Mouse (Mus musculus) heart, embryonic 11.5 days (tissue): ENCODE measurements around the gene Lhpp. TPM values are rescaled to one million over a fixed set of nuclear protein-coding genes. Genes with fewer than 3 reads are reported as not detected.
A peak's percentile ranks its signal among the peaks of the same experiment; 100 is the strongest.

ENCODE experiments used
- ATAC-seq: fragments of 200-750 bp; cut with Nextera tagmentation; replicated peaks from 2 replicates; pipeline ENCODE4 v1.8.0; 2017; ENCODE audit warnings: moderate library complexity; ENCODE audit not compliant: insufficient number of reproducible peaks, low FRiP score, low TSS enrichment
- H3K27ac ChIP-seq: fragments of 300-500 bp; sonication (generic); 2 replicates; pipeline ENCODE4 v1.5.1; 2014; ENCODE audit warnings: mild to moderate bottlenecking, low read depth, low read length
- H3K27me3 ChIP-seq: fragments of 300-500 bp; sonication (generic); 2 replicates; pipeline ENCODE4 v1.6.1; 2014; ENCODE audit warnings: mild to moderate bottlenecking, low read length, mixed read lengths; ENCODE audit not compliant: control insufficient read depth, insufficient read depth
- H3K36me3 ChIP-seq: fragments of 300-500 bp; sonication (generic); 2 replicates; pipeline ENCODE4 v1.6.1; 2014; ENCODE audit warnings: mild to moderate bottlenecking, low read length, moderate library complexity, mixed read lengths; ENCODE audit not compliant: control insufficient read depth, insufficient read depth
- H3K4me1 ChIP-seq: fragments of 300-500 bp; sonication (generic); 2 replicates; pipeline ENCODE4 v1.6.1; 2014; ENCODE audit warnings: low read length; ENCODE audit not compliant: control insufficient read depth, insufficient read depth
- H3K4me2 ChIP-seq: fragments of 300-500 bp; sonication (generic); 2 replicates; pipeline ENCODE4 v1.6.1; 2014; ENCODE audit warnings: mild to moderate bottlenecking, moderate library complexity
- H3K4me3 ChIP-seq: fragments of 300-500 bp; sonication (generic); 2 replicates; pipeline ENCODE4 v1.5.1; 2014; ENCODE audit warnings: low read depth, low read length
- H3K9ac ChIP-seq: fragments of 300-500 bp; sonication (generic); 2 replicates; pipeline ENCODE4 v1.6.1; 2014; ENCODE audit warnings: mild to moderate bottlenecking, low read depth, low read length, moderate library complexity
- H3K9me3 ChIP-seq: fragments of 300-500 bp; sonication (generic); replicated peaks from 2 replicates; pipeline ENCODE4 v1.6.1; 2016; ENCODE audit warnings: low read length; ENCODE audit not compliant: control insufficient read depth
- WGBS: fragments of 180-500 bp; shearing (Covaris S2); extraction: QIAGEN DNeasy Blood & Tissue Kit; methylation state at CpG from one replicate; pipeline ENCODE4 v1.1.7; 2014; ENCODE audit not compliant: insufficient replicate concordance; 5-methylcytosine and 5-hydroxymethylcytosine counted together
- polyA plus RNA-seq: library from polyadenylated mRNA; unstranded; fragments of >200 nt; fragmentation: Nextera tagmentation; extraction: Ambion mirVana; gene quantifications from 2 replicates; pipeline ENCODE4 v1.2.1, GENCODE M21; 2014

The Lhpp gene
- polyA plus RNA-seq, 1 experiment from 2014 or later = 21.9 TPM

- Histone ChIP-seq H3K9me3 (no peaks in the 10 kb centered on the region), H3K4me3 (peak overlapping the region; percentile 77), H3K9ac (peak overlapping the region; percentile 85), H3K27me3 (0 out of 2 replicates have a peak, but pooled peaks cover 2% of the 10 kb centered on the region), H3K27ac (peak overlapping the region; percentile 93), H3K4me2 (peak overlapping the region; percentile 79), H3K4me1 (peaks cover 9% of the 10 kb centered on the region), H3K36me3 (no peaks in the 10 kb centered on the region)
- peak; percentile 82 for ATAC-seq
- under 1% methylated on average over 13 of the region's 13 CpGs for WGBS
Observed at GRCm38 (mm10) chr7:132575623-132576022, 34.8 kb upstream of the Lhpp start.

DNA sequence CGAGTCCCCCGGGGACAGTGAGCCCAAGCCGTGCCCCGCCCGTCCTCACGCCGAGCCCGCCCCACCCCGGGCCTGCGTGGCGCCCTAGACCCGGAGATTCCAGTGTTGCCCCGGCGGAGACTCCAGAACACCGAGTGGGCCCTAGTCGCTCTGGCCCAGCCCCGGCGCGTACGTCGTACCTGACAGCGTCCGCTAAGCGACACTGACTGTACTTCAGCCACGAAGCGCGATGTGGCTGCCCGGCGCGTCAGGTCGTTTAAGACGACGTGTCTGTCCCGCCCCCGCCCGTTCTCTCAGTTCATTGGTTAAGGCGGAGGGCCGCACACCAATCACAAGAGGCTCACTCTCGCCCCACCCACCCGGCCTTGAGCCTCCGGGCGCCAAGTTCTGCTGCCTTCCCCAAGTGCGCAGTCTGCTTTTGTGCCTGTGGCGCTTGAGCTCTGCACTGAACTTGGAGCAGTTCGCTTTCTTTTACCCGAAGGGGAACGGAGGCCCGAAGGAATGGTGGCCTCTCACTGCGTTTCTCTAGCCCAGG lies 34.3 kb upstream of the Lhpp start, which contains the start of gene Oat:
Gene Oat, minus strand, starts transcription at position 283 of the 535 bp plus-strand sequence.
- Histone ChIP-seq H3K4me2 (peak within 1 kb of the TSS; percentile 79), H3K36me3 (no peaks in the 10 kb centered on the region), H3K9me3 (no peaks in the 10 kb centered on the region), H3K27me3 (0 out of 2 replicates have a peak, but pooled peaks cover 2% of the 10 kb centered on the region), H3K4me1 (peaks cover 9% of the 10 kb centered on the region), H3K27ac (peak within 1 kb of the TSS; percentile 93), H3K4me3 (peak within 1 kb of the TSS; percentile 77), H3K9ac (peak within 1 kb of the TSS; percentile 85)
- under 1% methylated on average over 49 of the region's 49 CpGs for WGBS
- peak; percentile 98 for ATAC-seq

- H3K4me3 ChIP-seq = peak overlapping the region; percentile 77
- 0 out of 2 replicates have a peak, but pooled peaks cover 2% of the 10 kb centered on the region for H3K27me3 ChIP-seq
- peak overlapping the region; percentile 85 for H3K9ac ChIP-seq
- no peaks in the 10 kb centered on the region for H3K36me3 ChIP-seq
- no peaks in the 10 kb centered on the region for H3K9me3 ChIP-seq
- H3K4me2 ChIP-seq = peak overlapping the region; percentile 79
- H3K4me1 ChIP-seq = peaks cover 9% of the 10 kb centered on the region
- no peak for ATAC-seq
- WGBS = 48% methylated on average over 4 of the region's 4 CpGs
- H3K27ac ChIP-seq = peak overlapping the region; percentile 93; the same call in 1 of the 2 replicates
Observed at GRCm38 (mm10) chr7:132576891-132577290, 33.5 kb upstream of the Lhpp start.

DNA sequence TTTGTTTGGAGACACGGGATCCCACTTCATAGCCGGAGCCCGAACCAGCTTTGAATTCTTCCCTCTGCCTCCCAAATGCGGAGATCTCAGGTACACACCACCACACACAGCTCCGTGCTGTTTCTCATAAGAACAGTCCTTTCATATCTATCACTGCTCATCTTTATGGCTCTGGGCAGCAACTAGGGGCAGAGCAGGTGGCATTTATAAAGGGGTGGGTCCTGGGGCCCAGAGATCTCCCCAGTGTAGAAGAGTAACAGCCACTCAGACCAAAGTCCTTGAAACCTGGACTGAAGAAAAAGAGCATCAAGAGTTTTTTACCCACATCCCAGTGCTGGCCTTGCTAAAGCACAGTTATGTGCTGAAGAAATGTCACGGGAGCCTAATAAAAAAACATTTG lies 29.9 kb upstream of the Lhpp start:
- H3K27me3 ChIP-seq = 0 out of 2 replicates have a peak, but pooled peaks cover 2% of the 10 kb centered on the region
- 46% methylated on average over 6 of the region's 6 CpGs for WGBS
- no peak overlapping the region for H3K27ac ChIP-seq
- no peak overlapping the region for H3K9ac ChIP-seq
- no peak overlapping the region for H3K4me2 ChIP-seq
- peaks cover 3% of the 10 kb centered on the region; the same call in 1 of the 2 replicates for H3K4me1 ChIP-seq
- no peaks in the 10 kb centered on the region for H3K9me3 ChIP-seq
- no peak for ATAC-seq
- H3K4me3 ChIP-seq = no peak overlapping the region
- no peaks in the 10 kb centered on the region for H3K36me3 ChIP-seq

DNA sequence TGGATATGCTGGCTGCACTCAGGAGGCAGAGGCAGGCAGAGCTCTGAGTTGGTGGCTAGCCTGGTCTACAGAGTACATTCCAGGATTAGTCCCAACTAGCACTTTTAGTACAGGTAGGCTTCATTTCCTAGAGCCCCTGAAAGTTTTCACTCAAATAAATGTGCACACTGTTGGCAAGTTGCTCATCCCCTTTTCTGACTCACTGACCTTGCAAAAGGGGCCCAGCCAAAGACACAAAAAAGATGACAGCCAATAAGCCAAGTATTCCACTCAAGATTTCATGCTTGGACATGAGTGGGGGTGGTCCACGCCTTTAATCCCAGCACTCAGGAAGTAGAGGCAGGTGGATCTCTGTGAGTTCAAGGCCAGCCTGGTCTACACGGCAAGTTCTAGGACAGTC lies 29.0 kb upstream of the Lhpp start:
- H3K9me3 ChIP-seq = no peaks in the 10 kb centered on the region
- no peak overlapping the region for H3K4me3 ChIP-seq
- H3K4me1 ChIP-seq = peaks cover 5% of the 10 kb centered on the region; the same call in 1 of the 2 replicates
- no peak for ATAC-seq
- WGBS = 81% methylated on average over 2 of the region's 2 CpGs
- H3K36me3 ChIP-seq = no peaks in the 10 kb centered on the region
- H3K27ac ChIP-seq = no peak overlapping the region
- 0 out of 2 replicates have a peak, but pooled peaks cover 2% of the 10 kb centered on the region for H3K27me3 ChIP-seq
- H3K4me2 ChIP-seq = no peak overlapping the region
- H3K9ac ChIP-seq = no peak overlapping the region

DNA sequence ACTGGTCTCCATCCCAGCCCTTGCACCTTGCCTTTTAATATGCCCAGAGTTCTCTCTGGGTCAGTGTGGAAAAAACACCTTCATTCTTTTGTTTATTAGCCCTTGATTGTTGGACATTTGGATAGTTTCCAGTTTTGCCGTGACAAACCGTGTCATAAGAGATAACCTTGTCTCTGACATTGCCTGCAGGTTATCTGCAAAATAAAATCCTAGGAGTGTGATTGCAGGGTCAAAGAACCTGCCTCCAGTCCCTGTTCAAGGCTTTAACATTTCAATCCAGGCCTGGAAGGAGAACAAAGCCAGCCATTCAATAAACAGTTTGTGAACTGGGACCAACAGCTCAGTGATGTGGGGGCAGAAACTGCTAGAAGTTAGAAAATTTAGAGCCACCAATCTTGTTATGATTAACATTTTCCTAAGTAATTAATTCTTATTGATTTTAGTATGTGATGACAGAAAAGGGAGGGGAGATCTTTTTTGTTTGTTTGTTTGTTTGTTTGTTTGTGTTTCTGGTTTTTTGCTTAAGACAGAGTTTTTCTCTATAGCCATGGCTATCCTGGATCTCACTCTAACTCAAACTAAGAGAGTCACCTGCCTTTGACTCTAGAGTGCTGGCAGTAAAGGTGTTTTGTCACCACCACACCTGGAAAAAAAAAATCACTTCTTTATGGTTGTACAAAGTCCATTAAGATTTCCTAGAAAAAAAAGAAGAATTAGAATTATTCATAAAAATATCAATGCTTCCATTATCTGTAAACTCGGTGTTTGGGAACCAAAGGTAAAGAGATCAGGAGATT lies 24.5 kb upstream of the Lhpp start:
- H3K27me3 ChIP-seq = no peaks in the 10 kb centered on the region
- no peak overlapping the region for H3K4me3 ChIP-seq
- no peak overlapping the region for H3K27ac ChIP-seq
- no peak for ATAC-seq
- no peak overlapping the region for H3K9ac ChIP-seq
- H3K9me3 ChIP-seq = no peaks in the 10 kb centered on the region
- 0 out of 2 replicates have a peak, but pooled peaks cover 3% of the 10 kb centered on the region for H3K4me1 ChIP-seq
- WGBS = 42% methylated on average over 3 of the region's 3 CpGs
- no peaks in the 10 kb centered on the region for H3K36me3 ChIP-seq
- H3K4me2 ChIP-seq = no peak overlapping the region

DNA sequence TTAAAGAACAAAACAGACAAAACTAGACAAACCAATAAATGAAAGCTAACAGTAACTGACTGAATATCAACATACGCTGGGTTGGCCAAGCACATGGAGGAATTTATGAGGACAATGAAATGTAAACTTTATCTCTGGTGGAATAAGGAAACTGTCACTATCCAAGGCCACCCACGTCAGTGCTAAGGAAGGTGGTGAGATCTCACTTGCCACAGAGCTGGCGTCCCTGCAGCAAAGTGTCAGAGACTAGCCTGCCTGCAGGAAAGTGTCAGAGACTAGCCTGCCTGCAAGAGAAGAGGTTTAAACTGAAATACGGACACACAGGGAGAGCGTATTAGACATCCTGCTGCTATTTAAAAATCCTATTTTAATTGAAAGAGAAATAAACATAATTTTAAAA lies 23.3 kb upstream of the Lhpp start:
- H3K9me3 ChIP-seq = no peaks in the 10 kb centered on the region
- no peak overlapping the region for H3K4me3 ChIP-seq
- no peaks in the 10 kb centered on the region for H3K27me3 ChIP-seq
- H3K9ac ChIP-seq = no peak overlapping the region
- no peak overlapping the region for H3K27ac ChIP-seq
- 0 out of 2 replicates have a peak, but pooled peaks cover 3% of the 10 kb centered on the region for H3K4me1 ChIP-seq
- H3K4me2 ChIP-seq = no peak overlapping the region
- no peak for ATAC-seq
- no peaks in the 10 kb centered on the region for H3K36me3 ChIP-seq
- 51% methylated on average over 5 of the region's 5 CpGs for WGBS

DNA sequence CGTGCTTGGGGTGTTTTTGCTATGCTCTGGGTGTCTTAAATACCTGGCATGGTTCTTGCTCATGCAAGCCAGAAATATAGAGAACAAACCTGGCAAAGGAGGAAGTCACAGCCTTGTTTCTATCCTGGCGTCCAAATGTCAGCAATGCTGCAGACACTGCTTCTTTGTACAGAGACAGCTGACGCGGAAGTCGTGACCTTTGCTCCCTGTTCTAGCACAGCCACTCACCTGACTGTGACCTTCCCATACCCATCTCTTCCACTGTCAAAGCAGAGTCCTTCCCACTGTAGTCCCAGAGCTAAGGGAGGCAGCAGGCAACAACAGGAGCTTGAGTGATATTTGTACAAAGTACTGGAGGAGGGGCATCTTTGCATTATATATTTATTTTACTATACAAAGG lies 20.8 kb upstream of the Lhpp start:
- Histone ChIP-seq H3K9me3 (no peaks in the 10 kb centered on the region), H3K9ac (no peak overlapping the region), H3K4me1 (0 out of 2 replicates have a peak, but pooled peaks cover 3% of the 10 kb centered on the region), H3K4me2 (no peak overlapping the region), H3K36me3 (no peaks in the 10 kb centered on the region), H3K27me3 (no peaks in the 10 kb centered on the region), H3K27ac (no peak overlapping the region), H3K4me3 (no peak overlapping the region)
- 58% methylated on average over 5 of the region's 5 CpGs for WGBS
- ATAC-seq = no peak
